Mouse (Mus musculus): ENCODE results near the gene Pla2g10. TPM values are rescaled to one million over a fixed set of nuclear protein-coding genes. Genes with fewer than 3 reads are reported as not detected.
"Not testable (repeated sequence)": the region's sequence is repeated elsewhere in the genome, so short reads cannot be mapped to it uniquely, and the experiment has no call there.

Gene Pla2g10
- polyA plus RNA-seq, 1 experiment from 2014 or later, result 0.29 TPM

GRCm38 (mm10) chr16:13739044-13739443 is 8.3 kb upstream of the Pla2g10 start:
- H3K9ac ChIP-seq (ENCODE audit: low read depth, low read length); DNase-seq (ENCODE audit: low spot score); H3K9me3 ChIP-seq (ENCODE audit: control insufficient read depth, low read length); H3K36me3 ChIP-seq (ENCODE audit: control insufficient read depth, insufficient read depth, low read length); ATAC-seq (ENCODE audit: low FRiP score); H3K4me1 ChIP-seq (replicated peaks; ENCODE audit: control insufficient read depth, insufficient read depth, low read length); H3K27ac ChIP-seq (ENCODE audit: low read depth, low read length); H3K27me3 ChIP-seq (ENCODE audit: control insufficient read depth, insufficient read depth, low read length); H3K4me3 ChIP-seq (ENCODE audit: low read depth, low read length); H3K4me2 ChIP-seq (replicated peaks; ENCODE audit: low read depth, low read length): not testable (repeated sequence)
- WGBS, result 73% methylated on average over 4 of the region's 4 CpGs

GRCm38 (mm10) chr16:13735977-13736376 is 5.2 kb upstream of the Pla2g10 start:
- no peaks in the 10 kb centered on the region for H3K4me1 ChIP-seq (replicated peaks; ENCODE audit: control insufficient read depth, insufficient read depth, low read length)
- H3K36me3 ChIP-seq (ENCODE audit: control insufficient read depth, insufficient read depth, low read length), result no peaks in the 10 kb centered on the region
- H3K4me2 ChIP-seq (replicated peaks; ENCODE audit: low read depth, low read length), result no peak overlapping the region
- no peaks in the 10 kb centered on the region for H3K9me3 ChIP-seq (ENCODE audit: control insufficient read depth, low read length)
- H3K27ac ChIP-seq (ENCODE audit: low read depth, low read length), result no peak overlapping the region
- no peak for ATAC-seq (ENCODE audit: low FRiP score)
- no peak overlapping the region for H3K4me3 ChIP-seq (ENCODE audit: low read depth, low read length)
- no peak overlapping the region for H3K9ac ChIP-seq (ENCODE audit: low read depth, low read length)
- WGBS, result 91% methylated on average over 8 of the region's 8 CpGs
- H3K27me3 ChIP-seq (ENCODE audit: control insufficient read depth, insufficient read depth, low read length), result no peaks in the 10 kb centered on the region
- no peak for DNase-seq (ENCODE audit: low spot score)

- Histone ChIP-seq H3K27me3 (ENCODE audit: control insufficient read depth, insufficient read depth, low read length) (no peaks in the 10 kb centered on the region), H3K27ac (ENCODE audit: low read depth, low read length) (no peak overlapping the region), H3K9me3 (ENCODE audit: control insufficient read depth, low read length) (no peaks in the 10 kb centered on the region), H3K36me3 (ENCODE audit: control insufficient read depth, insufficient read depth, low read length) (no peaks in the 10 kb centered on the region), H3K4me1 (replicated peaks; ENCODE audit: control insufficient read depth, insufficient read depth, low read length) (no peaks in the 10 kb centered on the region), H3K4me2 (replicated peaks; ENCODE audit: low read depth, low read length) (no peak overlapping the region), H3K4me3 (ENCODE audit: low read depth, low read length) (no peak overlapping the region), H3K9ac (ENCODE audit: low read depth, low read length) (no peak overlapping the region)
- no peak for ATAC-seq (ENCODE audit: low FRiP score)
- DNase-seq (ENCODE audit: low spot score), result peak; percentile 84
- 20% methylated on average over 9 of the region's 9 CpGs for WGBS
Observed at GRCm38 (mm10) chr16:13733518-13734137, 2.8 kb upstream of the Pla2g10 start.

GRCm38 (mm10) chr16:13732786-13733185 is 2.0 kb upstream of the Pla2g10 start:
- Histone ChIP-seq H3K9ac (ENCODE audit: low read depth, low read length) (no peak overlapping the region), H3K27me3 (ENCODE audit: control insufficient read depth, insufficient read depth, low read length) (no peaks in the 10 kb centered on the region), H3K9me3 (ENCODE audit: control insufficient read depth, low read length) (no peaks in the 10 kb centered on the region), H3K4me3 (ENCODE audit: low read depth, low read length) (no peak overlapping the region), H3K27ac (ENCODE audit: low read depth, low read length) (no peak overlapping the region), H3K4me2 (replicated peaks; ENCODE audit: low read depth, low read length) (no peak overlapping the region), H3K4me1 (replicated peaks; ENCODE audit: control insufficient read depth, insufficient read depth, low read length) (no peaks in the 10 kb centered on the region), H3K36me3 (ENCODE audit: control insufficient read depth, insufficient read depth, low read length) (no peaks in the 10 kb centered on the region)
- ATAC-seq (ENCODE audit: low FRiP score) (no peak), DNase-seq (ENCODE audit: low spot score) (no peak)
- 80% methylated on average over 3 of the region's 3 CpGs for WGBS

GRCm38 (mm10) chr16:13729428-13729827 is 1.4 kb downstream of the Pla2g10 start:
- DNase-seq (ENCODE audit: low spot score) (no peak), ATAC-seq (ENCODE audit: low FRiP score) (no peak)
- Histone ChIP-seq H3K9me3 (ENCODE audit: control insufficient read depth, low read length) (no peaks in the 10 kb centered on the region), H3K36me3 (ENCODE audit: control insufficient read depth, insufficient read depth, low read length) (no peaks in the 10 kb centered on the region), H3K4me1 (replicated peaks; ENCODE audit: control insufficient read depth, insufficient read depth, low read length) (no peaks in the 10 kb centered on the region), H3K27ac (ENCODE audit: low read depth, low read length) (no peak overlapping the region), H3K27me3 (ENCODE audit: control insufficient read depth, insufficient read depth, low read length) (no peaks in the 10 kb centered on the region), H3K4me3 (ENCODE audit: low read depth, low read length) (no peak overlapping the region), H3K9ac (ENCODE audit: low read depth, low read length) (no peak overlapping the region), H3K4me2 (replicated peaks; ENCODE audit: low read depth, low read length) (no peak overlapping the region)
- WGBS, result 84% methylated on average over 4 of the region's 4 CpGs

GRCm38 (mm10) chr16:13727811-13728335 is 2.9 kb downstream of the Pla2g10 start:
- Histone ChIP-seq H3K4me3 (ENCODE audit: low read depth, low read length) (no peak overlapping the region), H3K9me3 (ENCODE audit: control insufficient read depth, low read length) (no peaks in the 10 kb centered on the region), H3K27me3 (ENCODE audit: control insufficient read depth, insufficient read depth, low read length) (no peaks in the 10 kb centered on the region), H3K36me3 (ENCODE audit: control insufficient read depth, insufficient read depth, low read length) (no peaks in the 10 kb centered on the region), H3K4me1 (replicated peaks; ENCODE audit: control insufficient read depth, insufficient read depth, low read length) (no peaks in the 10 kb centered on the region), H3K4me2 (replicated peaks; ENCODE audit: low read depth, low read length) (no peak overlapping the region), H3K9ac (ENCODE audit: low read depth, low read length) (no peak overlapping the region), H3K27ac (ENCODE audit: low read depth, low read length) (no peak overlapping the region)
- ATAC-seq (ENCODE audit: low FRiP score), result no peak
- no peak for DNase-seq (ENCODE audit: low spot score)
- WGBS, result 97% methylated on average over 5 of the region's 5 CpGs

- H3K27ac ChIP-seq (ENCODE audit: low read depth, low read length), result no peak overlapping the region
Observed at GRCm38 (mm10) chr16:13722937-13723336, 7.8 kb downstream of the Pla2g10 start.

GRCm38 (mm10) chr16:13716821-13717553 is 13.8 kb downstream of the Pla2g10 start:
- no peaks in the 10 kb centered on the region for H3K36me3 ChIP-seq (ENCODE audit: control insufficient read depth, insufficient read depth, low read length)
- no peaks in the 10 kb centered on the region for H3K9me3 ChIP-seq (ENCODE audit: control insufficient read depth, low read length)
- 80% methylated on average over 2 of the region's 2 CpGs for WGBS
- no peak overlapping the region for H3K27ac ChIP-seq (ENCODE audit: low read depth, low read length)
- no peak overlapping the region for H3K9ac ChIP-seq (ENCODE audit: low read depth, low read length)
- H3K4me2 ChIP-seq (replicated peaks; ENCODE audit: low read depth, low read length), result no peak overlapping the region
- no peaks in the 10 kb centered on the region for H3K27me3 ChIP-seq (ENCODE audit: control insufficient read depth, insufficient read depth, low read length)
- ATAC-seq (ENCODE audit: low FRiP score) (no peak), DNase-seq (ENCODE audit: low spot score) (no peak)
- H3K4me3 ChIP-seq (ENCODE audit: low read depth, low read length), result no peak overlapping the region
- H3K4me1 ChIP-seq (replicated peaks; ENCODE audit: control insufficient read depth, insufficient read depth, low read length), result no peaks in the 10 kb centered on the region

More at GRCm38 (mm10) chr16:13722937-13723336, 7.8 kb downstream of the Pla2g10 start:
- 38% methylated on average over 10 of the region's 10 CpGs for WGBS
- H3K4me3 ChIP-seq (ENCODE audit: low read depth, low read length), result no peak overlapping the region
- no peaks in the 10 kb centered on the region for H3K9me3 ChIP-seq (ENCODE audit: control insufficient read depth, low read length)
- DNase-seq (ENCODE audit: low spot score), result no peak
- no peak for ATAC-seq (ENCODE audit: low FRiP score)
- no peaks in the 10 kb centered on the region for H3K4me1 ChIP-seq (replicated peaks; ENCODE audit: control insufficient read depth, insufficient read depth, low read length)
- no peaks in the 10 kb centered on the region for H3K36me3 ChIP-seq (ENCODE audit: control insufficient read depth, insufficient read depth, low read length)
- H3K4me2 ChIP-seq (replicated peaks; ENCODE audit: low read depth, low read length), result no peak overlapping the region
- H3K27me3 ChIP-seq (ENCODE audit: control insufficient read depth, insufficient read depth, low read length), result no peaks in the 10 kb centered on the region
- H3K9ac ChIP-seq (ENCODE audit: low read depth, low read length), result no peak overlapping the region

GRCm38 (mm10) chr16:13714910-13715309 is 15.9 kb downstream of the Pla2g10 start:
- no peak overlapping the region for H3K27ac ChIP-seq (ENCODE audit: low read depth, low read length)
- DNase-seq (ENCODE audit: low spot score), result no peak
- no peaks in the 10 kb centered on the region for H3K36me3 ChIP-seq (ENCODE audit: control insufficient read depth, insufficient read depth, low read length)
- no peaks in the 10 kb centered on the region for H3K27me3 ChIP-seq (ENCODE audit: control insufficient read depth, insufficient read depth, low read length)
- H3K4me1 ChIP-seq (replicated peaks; ENCODE audit: control insufficient read depth, insufficient read depth, low read length), result no peaks in the 10 kb centered on the region
- WGBS, result 85% methylated on average over 3 of the region's 3 CpGs
- H3K4me3 ChIP-seq (ENCODE audit: low read depth, low read length), result no peak overlapping the region
- H3K4me2 ChIP-seq (replicated peaks; ENCODE audit: low read depth, low read length), result no peak overlapping the region
- ATAC-seq (ENCODE audit: low FRiP score), result no peak
- no peak overlapping the region for H3K9ac ChIP-seq (ENCODE audit: low read depth, low read length)
- H3K9me3 ChIP-seq (ENCODE audit: control insufficient read depth, low read length), result no peaks in the 10 kb centered on the region

Measured in hindbrain, embryonic 11.5 days (tissue).